Mouse (Mus musculus) E14TG2a.4 (cell line): ENCODE results near the gene Zbtb43.

Source experiments
- H3K27me3 ChIP-seq: 2 replicates; pipeline ENCODE4 v1.6.1; 2014; ENCODE audit warnings: low read length, control low read depth; ENCODE audit not compliant: insufficient read depth
- H3K36me3 ChIP-seq: 2 replicates; pipeline ENCODE4 v1.6.1; 2014; ENCODE audit warnings: low read length, control low read depth; ENCODE audit not compliant: insufficient read depth
- H3K4me1 ChIP-seq: replicated peaks from 2 replicates; pipeline ENCODE4 v1.6.1; 2014; ENCODE audit warnings: low read depth, low read length, control low read depth
- H3K4me3 ChIP-seq: replicated peaks from 2 replicates; pipeline ENCODE4 v1.5.1; 2014; ENCODE audit warnings: mild to moderate bottlenecking, low read length
- H3K9me3 ChIP-seq: 2 replicates; pipeline ENCODE4 v1.6.1; 2014; ENCODE audit warnings: low read length, control low read depth
- CTCF ChIP-seq: conservative IDR thresholded peaks from 2 replicates; pipeline ENCODE4 v1.5.1; 2014; ENCODE audit warnings: low read length
- NANOG ChIP-seq: IDR thresholded peaks from 2 replicates; pipeline ENCODE4 v1.6.1; 2014; ENCODE audit warnings: borderline replicate concordance, low read length, mixed read lengths
- POU5F1 ChIP-seq: IDR thresholded peaks from 2 replicates; pipeline ENCODE4 v1.6.1; 2014; ENCODE audit warnings: low read length, borderline replicate concordance

The Zbtb43 gene

GRCm38 (mm10) chr2:33468466-33469097, at the start of gene Zbtb43:
TSS of gene Zbtb43 (minus strand) at chr2:33468559.
- TF ChIP-seq POU5F1 (no peak), NANOG (no peak), CTCF (no peak)
- peaks cover 83% of the 10 kb centered on the region for H3K4me1 ChIP-seq
- H3K9me3 ChIP-seq = no peaks in the 10 kb centered on the region
- peaks cover 38% of the 10 kb centered on the region for H3K36me3 ChIP-seq
- H3K27me3 ChIP-seq = no peaks in the 10 kb centered on the region
- H3K4me3 ChIP-seq = peak within 1 kb of the TSS; percentile 95

GRCm38 (mm10) chr2:33515856-33516255, 47.5 kb upstream of the Zbtb43 start:
- H3K9me3 ChIP-seq = no peaks in the 10 kb centered on the region
- H3K4me3 ChIP-seq = peak overlapping the region; percentile 46; the same call in 1 of the 2 replicates
- TF ChIP-seq POU5F1 (no peak), CTCF (no peak), NANOG (no peak)
- no peaks in the 10 kb centered on the region for H3K36me3 ChIP-seq
- H3K27me3 ChIP-seq = peaks cover 34% of the 10 kb centered on the region
- H3K4me1 ChIP-seq = peaks cover 25% of the 10 kb centered on the region

- TF ChIP-seq CTCF = no peak
- TF ChIP-seq POU5F1 = no peak
- no peak for TF ChIP-seq NANOG
These were observed 47.1 kb upstream of the Zbtb43 start for GRCm38 (mm10) chr2:33515431-33515830.

GRCm38 (mm10) chr2:33510791-33511190, 42.4 kb upstream of the Zbtb43 start:
- Histone ChIP-seq H3K4me1 (peaks cover 24% of the 10 kb centered on the region), H3K27me3 (peaks cover 6% of the 10 kb centered on the region; the same call in 1 of the 2 replicates), H3K4me3 (no peak overlapping the region), H3K9me3 (no peaks in the 10 kb centered on the region), H3K36me3 (no peaks in the 10 kb centered on the region)
- TF ChIP-seq CTCF (no peak), POU5F1 (no peak), NANOG (no peak)

More at GRCm38 (mm10) chr2:33515431-33515830, 47.1 kb upstream of the Zbtb43 start:
- Histone ChIP-seq H3K36me3 (no peaks in the 10 kb centered on the region), H3K27me3 (peaks cover 34% of the 10 kb centered on the region), H3K4me1 (peaks cover 29% of the 10 kb centered on the region), H3K9me3 (no peaks in the 10 kb centered on the region), H3K4me3 (peak overlapping the region; percentile 46; the same call in 1 of the 2 replicates)

- Histone ChIP-seq H3K4me3 (no peak overlapping the region), H3K36me3 (no peaks in the 10 kb centered on the region), H3K4me1 (no peaks in the 10 kb centered on the region), H3K9me3 (no peaks in the 10 kb centered on the region), H3K27me3 (no peaks in the 10 kb centered on the region)
- TF ChIP-seq CTCF (no peak), NANOG (no peak), POU5F1 (no peak)
These were observed 34.2 kb upstream of the Zbtb43 start for GRCm38 (mm10) chr2:33502602-33503001.

- Histone ChIP-seq H3K36me3 (no peaks in the 10 kb centered on the region), H3K9me3 (no peaks in the 10 kb centered on the region), H3K27me3 (no peaks in the 10 kb centered on the region), H3K4me3 (no peak overlapping the region), H3K4me1 (no peaks in the 10 kb centered on the region)
- no peak for TF ChIP-seq CTCF
- no peak for TF ChIP-seq NANOG
- no peak for TF ChIP-seq POU5F1
These were observed 29.9 kb upstream of the Zbtb43 start for GRCm38 (mm10) chr2:33498280-33498679.

- Histone ChIP-seq H3K4me3 (no peak overlapping the region), H3K36me3 (no peaks in the 10 kb centered on the region), H3K27me3 (0 out of 2 replicates have a peak, but pooled peaks cover 4% of the 10 kb centered on the region), H3K4me1 (no peaks in the 10 kb centered on the region), H3K9me3 (no peaks in the 10 kb centered on the region)
- no peak for TF ChIP-seq NANOG
- peak; percentile 90 for TF ChIP-seq CTCF
These were observed 27.3 kb upstream of the Zbtb43 start for GRCm38 (mm10) chr2:33495654-33496053.

GRCm38 (mm10) chr2:33492041-33492440, 23.7 kb upstream of the Zbtb43 start:
- Histone ChIP-seq H3K36me3 (no peaks in the 10 kb centered on the region), H3K4me3 (no peak overlapping the region), H3K27me3 (peaks cover 8% of the 10 kb centered on the region; the same call in 1 of the 2 replicates), H3K9me3 (no peaks in the 10 kb centered on the region), H3K4me1 (peaks cover 22% of the 10 kb centered on the region)
- TF ChIP-seq NANOG = no peak
- no peak for TF ChIP-seq POU5F1
- no peak for TF ChIP-seq CTCF
